Mouse (Mus musculus) cerebellum, adult 2 months (tissue): Measurements from ENCODE around the gene Sec22b.

Experiments
- CTCF ChIP-seq: fragments of 200-500 bp; IDR thresholded peaks from 2 replicates; pipeline ENCODE4 v1.5.1; 2011; ENCODE audit warnings: low read depth, mild to moderate bottlenecking, control low read depth, low read length, moderate library complexity, borderline replicate concordance; ENCODE audit not compliant: insufficient read depth
- POLR2A ChIP-seq: fragments of 200-500 bp; IDR thresholded peaks from 2 replicates; pipeline ENCODE4 v1.6.1; 2011; ENCODE audit warnings: low read length, control low read depth, borderline replicate concordance; ENCODE audit not compliant: insufficient read depth

- TF ChIP-seq POLR2A (no peak), CTCF (no peak)
Measured at GRCm38 (mm10) chr3:97937945-97938266, 36.9 kb downstream of the Sec22b start.
